Mouse (Mus musculus) embryonic stem cell, embryonic (primary cell): ENCODE measurements around the gene Arhgap10.

Experiments used
- CTCF ChIA-PET, 4 experiments: fragments of 300-600 bp in 2 of 4; fragments of 350-600 bp in 2 of 4; sonication (Branson Sonifier 250); formaldehyde crosslinking; loops; one replicate each; lab custom pipeline; 2022; ENCODE audit warnings: inconsistent platforms in 2 of 4; lab: Charles Lee
- POLR2A ChIA-PET, 4 experiments: fragments of 300-600 bp in 2 of 4; fragments of 350-600 bp in 2 of 4; sonication (Branson Sonifier 250); formaldehyde crosslinking; loops; one replicate each; lab custom pipeline; 2022; ENCODE audit warnings: antibody characterized with exemption in 4 of 4, inconsistent platforms in 1 of 4; lab: Charles Lee

The Arhgap10 gene

DNA sequence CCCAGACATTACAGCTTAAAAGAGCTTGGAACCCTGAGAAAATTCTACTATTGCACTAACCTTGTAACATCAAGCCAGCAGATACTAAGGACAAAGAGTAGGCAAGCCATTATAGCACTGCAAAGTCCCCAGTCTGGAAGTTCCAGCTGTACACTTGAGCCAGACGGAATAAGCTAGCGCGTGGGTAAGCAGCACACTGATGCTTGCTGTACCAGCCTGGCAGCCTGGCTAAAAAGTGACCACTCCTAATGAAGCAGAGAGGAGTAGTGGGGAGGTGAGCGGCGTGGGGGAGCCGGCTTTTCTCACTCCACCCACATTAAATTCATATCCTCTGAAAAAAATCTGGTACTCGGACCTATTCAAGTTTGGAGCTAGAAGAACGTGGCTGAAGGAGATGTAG, 5.2 kb upstream of the Arhgap10 start:
- ChIA-PET POLR2A (interaction anchor here in 2 of 4 experiments (0.5 to 1.6 kb wide), 4 partner anchors 10 to 102 kb away, joined by 3 read pairs; no protein-coding TSS in a partner anchor), CTCF (interaction anchor here in 2 of 4 experiments (1.2 to 1.4 kb wide), 2 partner anchors 11 to 103 kb away, joined by 3 read pairs; no protein-coding TSS in a partner anchor)

- ChIA-PET POLR2A (interaction anchor here in 2 of 4 experiments (0.9 to 1.1 kb wide), 2 partner anchors 13 to 29 kb away, joined by 3 read pairs; no protein-coding TSS in a partner anchor), CTCF (interaction anchor here in 2 of 4 experiments (0.6 to 0.7 kb wide), 2 partner anchors 9 to 101 kb away, joined by 3 read pairs; no protein-coding TSS in a partner anchor)
Observed at GRCm38 (mm10) chr8:77521028-77521785, 3.5 kb upstream of the Arhgap10 start.

DNA sequence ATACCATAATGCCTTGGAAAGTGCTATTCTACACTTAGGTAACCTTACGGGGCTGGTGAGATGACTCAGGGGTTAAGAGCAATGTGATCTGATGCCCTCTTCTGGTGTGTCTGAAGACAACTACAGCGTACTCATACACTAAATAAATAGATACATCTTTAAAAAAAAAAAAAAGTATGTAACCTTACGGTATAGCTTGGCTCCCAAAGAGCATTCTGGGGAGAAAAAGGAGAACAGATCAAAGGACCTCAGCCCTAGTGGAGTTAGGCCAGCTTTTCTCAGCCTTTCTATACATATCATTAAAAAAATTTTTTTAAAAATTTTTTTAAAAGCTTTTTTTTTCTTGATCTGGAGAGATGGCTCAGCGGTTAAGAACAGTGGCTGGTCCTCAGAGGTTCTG, 2.8 kb upstream of the Arhgap10 start:
- ChIA-PET POLR2A (interaction anchor here in 2 of 4 experiments (0.9 to 1.1 kb wide), 2 partner anchors 13 to 29 kb away, joined by 3 read pairs; no protein-coding TSS in a partner anchor), CTCF (interaction anchor here in 1 of 4 experiments (0.7 kb wide), 1 partner anchor 101 kb away, joined by 3 read pairs; no protein-coding TSS in a partner anchor)

DNA sequence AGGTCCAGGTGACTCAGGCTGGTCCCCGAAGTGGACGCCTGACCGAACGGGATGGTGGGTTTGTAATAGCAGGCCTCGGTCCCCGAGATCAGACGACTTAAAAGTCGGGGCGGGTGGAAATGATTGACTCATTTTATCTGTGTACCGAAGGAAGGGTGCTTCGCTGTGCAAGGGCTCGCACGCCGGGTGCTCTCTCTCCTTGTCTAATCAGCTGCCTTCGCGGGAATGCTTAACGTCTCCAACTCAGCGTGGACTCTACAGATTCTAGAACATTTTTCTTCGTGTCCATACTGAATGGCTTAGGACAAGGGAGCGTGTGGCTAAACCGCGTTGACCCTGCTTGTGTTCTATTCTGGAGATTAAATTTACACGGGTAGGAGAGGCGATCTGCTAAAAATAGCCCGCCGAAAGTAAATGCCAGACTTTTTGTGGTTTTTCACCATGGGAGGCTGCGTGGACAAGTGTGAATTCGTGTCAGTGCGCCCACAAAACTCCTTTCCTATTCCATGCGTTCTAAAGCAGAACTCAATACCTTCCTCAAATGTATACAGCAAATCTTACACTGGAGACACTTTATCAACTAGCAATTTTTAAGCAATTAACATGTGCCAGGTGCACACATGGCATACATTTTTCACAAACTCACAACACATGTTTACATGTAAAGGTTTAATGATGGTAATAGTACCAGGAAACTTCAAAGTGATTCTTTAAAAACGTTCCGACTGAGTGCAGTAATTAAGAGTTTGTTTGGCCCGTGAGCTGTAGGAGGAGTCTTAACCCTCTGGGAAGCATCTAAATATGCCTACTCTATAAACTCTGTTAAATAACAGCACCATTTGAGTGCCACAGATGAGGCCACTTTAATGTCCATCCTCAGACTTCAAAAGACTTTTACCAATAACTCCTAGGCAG, 705 bp upstream of the Arhgap10 start:
- ChIA-PET POLR2A (interaction anchor here in 3 of 4 experiments (0.6 to 1.4 kb wide), 8 partner anchors 8 to 616 kb away, joined by 3 to 8 read pairs (median 4); partner anchors contain the start of gene Tmem184c (in 1 of the 3)), CTCF (no interaction called here)

GRCm38 (mm10) chr8:77516845-77517244, 908 bp downstream of the Arhgap10 start:
- CTCF ChIA-PET, result interaction anchor here in 1 of 4 experiments (0.5 kb wide), 1 partner anchor 15 kb away, joined by 5 read pairs; no protein-coding TSS in a partner anchor
- POLR2A ChIA-PET, result interaction anchor here in 3 of 4 experiments (0.6 to 1.7 kb wide), 21 partner anchors 9 to 97 kb away, joined by 3 to 13 read pairs (median 4); no protein-coding TSS in a partner anchor

- CTCF ChIA-PET, result no interaction called here
- POLR2A ChIA-PET, result no interaction called here
Observed at GRCm38 (mm10) chr8:77515786-77516185, 2.0 kb downstream of the Arhgap10 start.

DNA sequence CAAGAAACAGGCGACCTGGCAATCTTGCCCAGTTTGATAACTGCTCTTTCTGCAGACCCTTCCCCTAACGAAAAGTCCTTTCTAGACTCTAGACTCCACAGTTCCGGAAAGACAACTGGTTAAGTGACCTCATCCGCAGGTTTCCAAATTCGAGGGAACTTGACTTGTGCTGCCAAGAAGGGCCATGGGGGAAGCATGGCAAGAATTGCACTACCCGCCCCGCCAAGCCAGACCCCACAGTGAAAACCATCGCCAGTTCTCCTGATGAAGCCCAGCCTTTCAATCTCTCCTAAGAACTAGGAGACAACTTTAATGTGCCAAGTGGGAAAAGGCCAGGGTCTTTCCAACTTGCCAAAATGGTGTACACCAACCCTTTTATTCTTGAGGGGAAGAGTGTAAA, 2.6 kb downstream of the Arhgap10 start:
- CTCF ChIA-PET, result no interaction called here
- POLR2A ChIA-PET, result no interaction called here

GRCm38 (mm10) chr8:77511750-77512493, 5.8 kb downstream of the Arhgap10 start:
- POLR2A ChIA-PET, result interaction anchor here in 3 of 4 experiments (0.6 to 1.3 kb wide), 8 partner anchors 9 to 99 kb away, joined by 3 to 4 read pairs (median 3); partner anchors contain the start of gene Tmem184c (in 1 of the 3)
- CTCF ChIA-PET, result interaction anchor here in 1 of 4 experiments (0.7 kb wide), 1 partner anchor 10 kb away, joined by 3 read pairs; no protein-coding TSS in a partner anchor

GRCm38 (mm10) chr8:77510426-77510825, 7.3 kb downstream of the Arhgap10 start:
- ChIA-PET CTCF (no interaction called here), POLR2A (interaction anchor here in 2 of 4 experiments (0.6 to 1.4 kb wide), 4 partner anchors 9 to 27 kb away, joined by 3 to 4 read pairs (median 4); no protein-coding TSS in a partner anchor)

DNA sequence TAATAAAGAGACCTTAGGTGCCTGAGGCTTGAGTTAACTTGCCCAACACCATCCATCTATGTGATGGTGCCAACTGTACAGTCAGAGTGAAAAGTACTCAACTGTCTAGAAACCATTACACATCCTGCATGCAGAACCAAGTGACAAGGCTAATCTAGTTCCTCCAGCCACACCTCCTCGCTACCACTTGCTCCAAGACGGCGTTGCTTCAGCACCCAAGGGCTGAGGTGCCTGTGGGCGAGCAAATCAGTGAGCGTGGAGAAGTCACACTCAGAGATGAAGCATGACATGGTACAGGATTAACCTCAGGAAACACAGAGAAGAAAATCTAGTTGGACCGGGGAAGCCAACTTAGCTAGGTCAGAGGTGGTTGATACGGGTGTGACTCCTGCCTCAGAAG, 8.7 kb downstream of the Arhgap10 start:
- ChIA-PET CTCF (no interaction called here), POLR2A (no interaction called here)

GRCm38 (mm10) chr8:77507510-77508035, 10.2 kb downstream of the Arhgap10 start:
- ChIA-PET CTCF (no interaction called here), POLR2A (interaction anchor here in 2 of 4 experiments (0.6 to 1.6 kb wide), 6 partner anchors 9 to 522 kb away, joined by 3 to 13 read pairs (median 4); partner anchors contain the start of gene Arhgap10 (in 1 of the 2))

DNA sequence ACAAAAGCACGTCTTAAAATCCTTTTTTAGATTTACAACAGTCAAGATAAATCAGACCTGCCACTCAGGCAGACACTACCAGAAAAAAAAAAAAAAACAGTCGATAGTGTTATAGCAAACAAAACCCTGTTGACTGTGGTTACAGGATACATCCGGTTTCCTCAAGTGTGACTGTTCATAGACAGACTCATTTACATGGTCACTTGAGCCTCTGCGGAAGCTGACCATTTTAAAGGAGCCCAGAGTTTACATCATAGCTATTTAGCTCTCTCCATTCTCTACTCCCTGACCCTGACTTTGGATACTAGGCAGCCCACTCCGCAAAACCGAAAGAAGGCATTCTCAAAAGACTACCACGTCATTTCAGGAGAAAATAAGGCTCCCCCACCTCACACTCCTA, 11.2 kb downstream of the Arhgap10 start:
- ChIA-PET CTCF (no interaction called here), POLR2A (no interaction called here)

DNA sequence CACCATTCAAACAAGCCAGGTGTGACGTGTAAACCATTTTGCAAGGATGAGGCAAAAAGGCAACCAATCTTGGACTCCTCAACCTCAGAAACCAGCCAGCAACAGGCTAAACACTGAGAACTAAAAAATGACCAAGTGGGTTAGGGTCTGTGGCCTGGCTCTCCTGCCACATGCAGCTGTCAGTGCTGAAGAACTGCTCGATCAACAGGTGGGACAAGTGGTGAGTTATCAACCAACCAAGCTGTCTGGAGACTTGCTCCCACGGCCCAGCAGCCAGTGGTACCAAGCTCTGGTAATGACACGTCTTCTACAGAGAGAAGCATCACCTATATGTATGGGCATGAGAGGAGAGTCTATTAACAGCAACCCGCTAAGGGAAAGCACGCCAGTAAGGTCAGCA, 15.2 kb downstream of the Arhgap10 start:
- ChIA-PET CTCF (no interaction called here), POLR2A (no interaction called here)

- POLR2A ChIA-PET, result interaction anchor here in 2 of 4 experiments (0.6 to 1.5 kb wide), 4 partner anchors 9 to 84 kb away, joined by 3 to 4 read pairs (median 3); partner anchors contain the start of gene Arhgap10 (in 1 of the 2)
Observed at GRCm38 (mm10) chr8:77501131-77501530, 16.6 kb downstream of the Arhgap10 start.

GRCm38 (mm10) chr8:77500264-77500663, 17.5 kb downstream of the Arhgap10 start:
- POLR2A ChIA-PET, result interaction anchor here in 1 of 4 experiments (0.9 to 1.5 kb wide), 3 partner anchors 10 to 17 kb away, joined by 3 to 4 read pairs (median 4); partner anchors contain the start of gene Arhgap10
- CTCF ChIA-PET, result interaction anchor here in 1 of 4 experiments (1.0 kb wide), 1 partner anchor 16 kb away, joined by 3 read pairs; no protein-coding TSS in a partner anchor

More at GRCm38 (mm10) chr8:77501131-77501530, 16.6 kb downstream of the Arhgap10 start:
- CTCF ChIA-PET, result interaction anchor here in 1 of 4 experiments (1.0 kb wide), 1 partner anchor 17 kb away, joined by 3 read pairs; no protein-coding TSS in a partner anchor

DNA sequence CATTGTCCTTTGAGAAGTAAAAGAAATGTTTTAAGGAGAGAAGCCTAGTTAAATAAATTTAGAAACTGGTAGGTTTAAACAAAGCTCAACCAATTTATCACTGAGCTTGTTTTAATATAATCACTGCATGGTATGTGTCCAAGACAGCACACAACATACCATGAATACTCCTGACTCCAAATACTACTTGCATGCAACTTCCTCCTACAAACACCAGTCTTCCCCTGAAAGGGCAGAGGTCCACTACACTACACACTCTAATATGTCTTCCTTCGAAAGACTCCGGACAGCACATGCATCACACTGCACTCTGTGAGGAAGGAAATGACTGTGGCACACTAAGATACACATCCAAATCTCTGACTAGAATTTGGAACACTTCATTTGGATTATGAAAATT, 20.3 kb downstream of the Arhgap10 start:
- ChIA-PET CTCF (interaction anchor here in 2 of 4 experiments (0.6 to 0.7 kb wide), 3 partner anchors 75 to 247 kb away, joined by 3 to 5 read pairs (median 3); no protein-coding TSS in a partner anchor), POLR2A (interaction anchor here in 1 of 4 experiments (1.2 kb wide), 1 partner anchor 13 kb away, joined by 4 read pairs; no protein-coding TSS in a partner anchor)

GRCm38 (mm10) chr8:77496253-77496652, 21.5 kb downstream of the Arhgap10 start:
- ChIA-PET POLR2A (interaction anchor here in 1 of 4 experiments (1.2 kb wide), 1 partner anchor 11 kb away, joined by 4 read pairs; no protein-coding TSS in a partner anchor), CTCF (no interaction called here)
